Mouse (Mus musculus): ENCODE measurements at regions not wholly inside any gene's neighbourhood (a gene's known extent, or its start where the extent isn't known, plus 50 kb on each side); places are given as distances from the start of the nearest gene placed in this dataset.

- Histone ChIP-seq H3K4me3 (no peak overlapping the region), H3K4me2 (ENCODE audit: low read depth) (no peak overlapping the region), H3ac (ENCODE audit: control insufficient read depth, insufficient read length) (no peak overlapping the region), H3K27me3 (ENCODE audit: control insufficient read depth, insufficient read depth, insufficient read length) (no peaks in the 10 kb centered on the region), H3K36me3 (ENCODE audit: control insufficient read depth, insufficient read depth) (no peaks in the 10 kb centered on the region), H3K79me2 (ENCODE audit: control insufficient read depth, insufficient read depth) (no peaks in the 10 kb centered on the region)
- no peak for TF ChIP-seq MYOD1 (IDR thresholded peaks at IDR 0.05; ENCODE audit: control insufficient read depth in 1 of 3, insufficient read length in 2 of 3, low read depth in 2 of 3)
These were observed 3321.1 kb upstream of the Gm7489 start for GRCm38 (mm10) chr15:50563611-50564010.

DNA sequence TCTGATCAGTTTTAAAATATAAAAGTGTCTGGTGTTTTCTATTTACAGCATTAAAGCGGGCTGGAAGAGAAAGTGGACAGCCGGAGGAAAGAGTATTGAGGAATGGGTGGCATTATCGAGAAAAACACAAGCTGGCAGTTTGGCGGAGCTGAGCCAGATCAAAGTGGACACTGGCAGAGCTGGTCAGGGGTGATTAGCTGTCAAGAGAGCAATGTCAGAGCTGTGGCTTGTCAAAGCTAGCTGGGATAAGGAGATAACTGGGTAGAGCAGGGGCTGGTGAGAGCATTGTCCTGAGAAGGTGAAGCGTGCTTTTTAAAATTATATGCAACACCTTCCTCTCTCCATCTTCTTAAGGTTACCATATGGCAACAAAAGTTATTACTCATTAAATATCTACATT is 3303.9 kb upstream of the Gm7489 start:
- Histone ChIP-seq H3K79me2 (ENCODE audit: control insufficient read depth, insufficient read depth) (no peaks in the 10 kb centered on the region), H3K36me3 (ENCODE audit: control insufficient read depth, insufficient read depth) (no peaks in the 10 kb centered on the region), H3K4me2 (ENCODE audit: low read depth) (no peak overlapping the region), H3K4me3 (no peak overlapping the region), H3ac (ENCODE audit: control insufficient read depth, insufficient read length) (no peak overlapping the region), H3K27me3 (ENCODE audit: control insufficient read depth, insufficient read depth, insufficient read length) (no peaks in the 10 kb centered on the region)
- TF ChIP-seq MYOG (IDR thresholded peaks at IDR 0.05; ENCODE audit: control insufficient read depth in 1 of 3, insufficient read depth in 1 of 3, insufficient read length in 2 of 3, low read depth in 2 of 3) (no peak), POLR2AphosphoS2 (IDR thresholded peaks at IDR 0.05; ENCODE audit: insufficient read length, low read depth) (no peak), TCF12 (IDR thresholded peaks at IDR 0.05; ENCODE audit: insufficient read depth, poor library complexity, severe bottlenecking) (no peak), POLR2A (IDR thresholded peaks at IDR 0.05; ENCODE audit: insufficient read length, low read depth) (no peak), MAX (IDR thresholded peaks at IDR 0.05; ENCODE audit: low read depth) (no peak), E2F4 (IDR thresholded peaks at IDR 0.05; ENCODE audit: insufficient read depth) (no peak), SRF (IDR thresholded peaks at IDR 0.05; ENCODE audit: control insufficient read depth, insufficient read length, low read depth) (no peak), TCF3 (IDR thresholded peaks at IDR 0.05; ENCODE audit: insufficient read length, low read depth) (no peak), USF1 (IDR thresholded peaks at IDR 0.05; ENCODE audit: low read depth) (no peak), CEBPB (IDR thresholded peaks at IDR 0.05; ENCODE audit: insufficient read depth, poor library complexity, severe bottlenecking) (no peak), REST (IDR thresholded peaks at IDR 0.05; ENCODE audit: insufficient read depth, insufficient read length) (no peak), MYOD1 (IDR thresholded peaks at IDR 0.05; ENCODE audit: control insufficient read depth in 1 of 3, insufficient read length in 2 of 3, low read depth in 2 of 3) (no peak)

- TF ChIP-seq REST (IDR thresholded peaks at IDR 0.05; ENCODE audit: insufficient read depth, insufficient read length) (no peak), E2F4 (IDR thresholded peaks at IDR 0.05; ENCODE audit: insufficient read depth) (no peak), MAX (IDR thresholded peaks at IDR 0.05; ENCODE audit: low read depth) (no peak), POLR2A (IDR thresholded peaks at IDR 0.05; ENCODE audit: insufficient read length, low read depth) (no peak), TCF12 (IDR thresholded peaks at IDR 0.05; ENCODE audit: insufficient read depth, poor library complexity, severe bottlenecking) (no peak), CEBPB (IDR thresholded peaks at IDR 0.05; ENCODE audit: insufficient read depth, poor library complexity, severe bottlenecking) (no peak), SRF (IDR thresholded peaks at IDR 0.05; ENCODE audit: control insufficient read depth, insufficient read length, low read depth) (no peak), MYOD1 (IDR thresholded peaks at IDR 0.05; ENCODE audit: control insufficient read depth in 1 of 3, insufficient read length in 2 of 3, low read depth in 2 of 3) (no peak), USF1 (IDR thresholded peaks at IDR 0.05; ENCODE audit: low read depth) (no peak)
- Histone ChIP-seq H3K79me2 (ENCODE audit: control insufficient read depth, insufficient read depth) (no peaks in the 10 kb centered on the region), H3K27me3 (ENCODE audit: control insufficient read depth, insufficient read depth, insufficient read length) (no peaks in the 10 kb centered on the region), H3K4me2 (ENCODE audit: low read depth) (no peak overlapping the region), H3K36me3 (ENCODE audit: control insufficient read depth, insufficient read depth) (no peaks in the 10 kb centered on the region), H3ac (ENCODE audit: control insufficient read depth, insufficient read length) (no peak overlapping the region), H3K4me3 (no peak overlapping the region)
These were observed 3300.8 kb upstream of the Gm7489 start for GRCm38 (mm10) chr15:50583951-50584350.

GRCm38 (mm10) chr15:50585496-50585895 is 3299.2 kb upstream of the Gm7489 start:
- no peak overlapping the region for H3ac ChIP-seq (ENCODE audit: control insufficient read depth, insufficient read length)
- H3K4me2 ChIP-seq (ENCODE audit: low read depth): no peak overlapping the region
- no peaks in the 10 kb centered on the region for H3K27me3 ChIP-seq (ENCODE audit: control insufficient read depth, insufficient read depth, insufficient read length)
- TF ChIP-seq MYOD1 (IDR thresholded peaks at IDR 0.05; ENCODE audit: control insufficient read depth in 1 of 3, insufficient read length in 2 of 3, low read depth in 2 of 3) (no peak), MAX (IDR thresholded peaks at IDR 0.05; ENCODE audit: low read depth) (no peak), SRF (IDR thresholded peaks at IDR 0.05; ENCODE audit: control insufficient read depth, insufficient read length, low read depth) (no peak), USF1 (IDR thresholded peaks at IDR 0.05; ENCODE audit: low read depth) (no peak), CEBPB (IDR thresholded peaks at IDR 0.05; ENCODE audit: insufficient read depth, poor library complexity, severe bottlenecking) (no peak), MYOG (IDR thresholded peaks at IDR 0.05; ENCODE audit: control insufficient read depth in 1 of 3, insufficient read depth in 1 of 3, insufficient read length in 2 of 3, low read depth in 2 of 3) (no peak), E2F4 (IDR thresholded peaks at IDR 0.05; ENCODE audit: insufficient read depth) (no peak), TCF3 (IDR thresholded peaks at IDR 0.05; ENCODE audit: insufficient read length, low read depth) (no peak), TCF12 (IDR thresholded peaks at IDR 0.05; ENCODE audit: insufficient read depth, poor library complexity, severe bottlenecking) (no peak), REST (IDR thresholded peaks at IDR 0.05; ENCODE audit: insufficient read depth, insufficient read length) (no peak), POLR2AphosphoS2 (IDR thresholded peaks at IDR 0.05; ENCODE audit: insufficient read length, low read depth) (no peak), POLR2A (IDR thresholded peaks at IDR 0.05; ENCODE audit: insufficient read length, low read depth) (no peak)
- no peaks in the 10 kb centered on the region for H3K36me3 ChIP-seq (ENCODE audit: control insufficient read depth, insufficient read depth)
- H3K79me2 ChIP-seq (ENCODE audit: control insufficient read depth, insufficient read depth): no peaks in the 10 kb centered on the region
- H3K4me3 ChIP-seq: no peak overlapping the region

Data from myocyte (in vitro differentiated cells).